Mouse (Mus musculus): ENCODE measurements around the gene Eva1b. TPM values are rescaled to one million over a fixed set of nuclear protein-coding genes. Genes with fewer than 3 reads are reported as not detected.

Eva1b gene
- polyA plus RNA-seq, 1 experiment from 2014 or later = 69.4 TPM

GRCm38 (mm10) chr4:126148161-126148961, 817 bp downstream of the Eva1b start:
- Histone ChIP-seq H3K9me3 (no peaks in the 10 kb centered on the region), H3K4me1 (peaks cover 38% of the 10 kb centered on the region), H3K9ac (peak overlapping the region; percentile 68), H3K27ac (peak overlapping the region; percentile 95), H3K36me3 (0 out of 2 replicates have a peak, but pooled peaks cover 6% of the 10 kb centered on the region), H3K4me3 (peak overlapping the region; percentile 55), H3K4me2 (replicated peaks) (peak overlapping the region; percentile 92), H3K27me3 (no peaks in the 10 kb centered on the region)
- 1% methylated on average over 59 of the region's 67 CpGs for WGBS
- peak; percentile 5; the same call in 1 of the 2 replicates for ATAC-seq (ENCODE audit: insufficient number of reproducible peaks, insufficient read depth, low FRiP score, low TSS enrichment)

GRCm38 (mm10) chr4:126149041-126149676, 1.6 kb downstream of the Eva1b start:
- Histone ChIP-seq H3K9me3 (no peaks in the 10 kb centered on the region), H3K4me1 (peaks cover 38% of the 10 kb centered on the region), H3K27me3 (no peaks in the 10 kb centered on the region), H3K9ac (peak overlapping the region; percentile 68), H3K36me3 (0 out of 2 replicates have a peak, but pooled peaks cover 7% of the 10 kb centered on the region), H3K27ac (peak overlapping the region; percentile 95), H3K4me3 (peak overlapping the region; percentile 55), H3K4me2 (replicated peaks) (peak overlapping the region; percentile 92)
- no peak for ATAC-seq (ENCODE audit: insufficient number of reproducible peaks, insufficient read depth, low FRiP score, low TSS enrichment)
- WGBS = 9% methylated on average over 42 of the region's 42 CpGs

GRCm38 (mm10) chr4:126149798-126150197, 2.3 kb downstream of the Eva1b start:
- peak overlapping the region; percentile 55 for H3K4me3 ChIP-seq
- H3K4me2 ChIP-seq (replicated peaks) = peak overlapping the region; percentile 92
- peaks cover 38% of the 10 kb centered on the region for H3K4me1 ChIP-seq
- H3K27me3 ChIP-seq = no peaks in the 10 kb centered on the region
- 15% methylated on average over 10 of the region's 10 CpGs for WGBS
- H3K9me3 ChIP-seq = no peaks in the 10 kb centered on the region
- H3K9ac ChIP-seq = no peak overlapping the region
- no peak for ATAC-seq (ENCODE audit: insufficient number of reproducible peaks, insufficient read depth, low FRiP score, low TSS enrichment)
- 0 out of 2 replicates have a peak, but pooled peaks cover 7% of the 10 kb centered on the region for H3K36me3 ChIP-seq
- peak overlapping the region; percentile 95 for H3K27ac ChIP-seq

GRCm38 (mm10) chr4:126150297-126150948, 2.9 kb downstream of the Eva1b start:
- Histone ChIP-seq H3K4me2 (replicated peaks) (peak overlapping the region; percentile 92), H3K4me1 (peaks cover 41% of the 10 kb centered on the region), H3K27ac (peak overlapping the region; percentile 95), H3K36me3 (0 out of 2 replicates have a peak, but pooled peaks cover 7% of the 10 kb centered on the region), H3K9me3 (no peaks in the 10 kb centered on the region), H3K27me3 (no peaks in the 10 kb centered on the region), H3K4me3 (peak overlapping the region; percentile 55), H3K9ac (peak overlapping the region; percentile 2; the same call in 1 of the 2 replicates)
- WGBS = 20% methylated on average over 16 of the region's 16 CpGs
- ATAC-seq (ENCODE audit: insufficient number of reproducible peaks, insufficient read depth, low FRiP score, low TSS enrichment) = peak; percentile 93

- ATAC-seq (ENCODE audit: insufficient number of reproducible peaks, insufficient read depth, low FRiP score, low TSS enrichment) = no peak
- H3K27ac ChIP-seq = peak overlapping the region; percentile 95
- H3K9me3 ChIP-seq = no peaks in the 10 kb centered on the region
- H3K36me3 ChIP-seq = 0 out of 2 replicates have a peak, but pooled peaks cover 7% of the 10 kb centered on the region
- H3K4me1 ChIP-seq = peaks cover 46% of the 10 kb centered on the region
- peak overlapping the region; percentile 55 for H3K4me3 ChIP-seq
- H3K27me3 ChIP-seq = no peaks in the 10 kb centered on the region
- peak overlapping the region; percentile 2; the same call in 1 of the 2 replicates for H3K9ac ChIP-seq
- H3K4me2 ChIP-seq (replicated peaks) = peak overlapping the region; percentile 92
- 24% methylated on average over 6 of the region's 6 CpGs for WGBS
These were observed 3.4 kb downstream of the Eva1b start for GRCm38 (mm10) chr4:126150949-126151320.

GRCm38 (mm10) chr4:126151701-126152440, 4.3 kb downstream of the Eva1b start:
- Histone ChIP-seq H3K9ac (0 out of 2 replicates have a peak overlapping the region, but pooled peaks have one; percentile 11), H3K4me2 (replicated peaks) (no peak overlapping the region), H3K4me1 (peaks cover 46% of the 10 kb centered on the region), H3K27ac (peak overlapping the region; percentile 95; the same call in 1 of the 2 replicates), H3K27me3 (no peaks in the 10 kb centered on the region), H3K9me3 (no peaks in the 10 kb centered on the region), H3K36me3 (0 out of 2 replicates have a peak, but pooled peaks cover 7% of the 10 kb centered on the region), H3K4me3 (no peak overlapping the region)
- 81% methylated on average over 16 of the region's 16 CpGs for WGBS
- ATAC-seq (ENCODE audit: insufficient number of reproducible peaks, insufficient read depth, low FRiP score, low TSS enrichment) = no peak

GRCm38 (mm10) chr4:126152864-126153263, 5.3 kb downstream of the Eva1b start:
- no peak overlapping the region for H3K9ac ChIP-seq
- no peak overlapping the region for H3K27ac ChIP-seq
- no peak overlapping the region for H3K4me2 ChIP-seq (replicated peaks)
- 0 out of 2 replicates have a peak, but pooled peaks cover 7% of the 10 kb centered on the region for H3K36me3 ChIP-seq
- peaks cover 40% of the 10 kb centered on the region for H3K4me1 ChIP-seq
- H3K27me3 ChIP-seq = no peaks in the 10 kb centered on the region
- H3K4me3 ChIP-seq = no peak overlapping the region
- 59% methylated on average over 14 of the region's 14 CpGs for whole genome bisulfite sequencing
- ATAC-seq (ENCODE audit: insufficient number of reproducible peaks, insufficient read depth, low FRiP score, low TSS enrichment) = no peak
- no peaks in the 10 kb centered on the region for H3K9me3 ChIP-seq

GRCm38 (mm10) chr4:126155183-126155582, 7.6 kb downstream of the Eva1b start:
- Histone ChIP-seq H3K27ac (peak overlapping the region; percentile 90), H3K36me3 (0 out of 2 replicates have a peak, but pooled peaks cover 7% of the 10 kb centered on the region), H3K27me3 (no peaks in the 10 kb centered on the region), H3K9me3 (no peaks in the 10 kb centered on the region), H3K4me1 (peaks cover 24% of the 10 kb centered on the region), H3K4me2 (replicated peaks) (no peak overlapping the region), H3K4me3 (no peak overlapping the region), H3K9ac (no peak overlapping the region)
- whole genome bisulfite sequencing = 43% methylated on average over 4 of the region's 4 CpGs
- ATAC-seq (ENCODE audit: insufficient number of reproducible peaks, insufficient read depth, low FRiP score, low TSS enrichment) = no peak

- Histone ChIP-seq H3K4me3 (no peak overlapping the region), H3K27ac (peak overlapping the region; percentile 90), H3K9me3 (no peaks in the 10 kb centered on the region), H3K36me3 (0 out of 2 replicates have a peak, but pooled peaks cover 7% of the 10 kb centered on the region), H3K27me3 (no peaks in the 10 kb centered on the region), H3K4me1 (peaks cover 19% of the 10 kb centered on the region), H3K4me2 (replicated peaks) (no peak overlapping the region), H3K9ac (no peak overlapping the region)
- 44% methylated on average over 2 of the region's 2 CpGs for WGBS
- peak; percentile 12; the same call in 1 of the 2 replicates for ATAC-seq (ENCODE audit: insufficient number of reproducible peaks, insufficient read depth, low FRiP score, low TSS enrichment)
These were observed 8.3 kb downstream of the Eva1b start for GRCm38 (mm10) chr4:126155869-126156268.

- no peak overlapping the region for H3K4me3 ChIP-seq
- ATAC-seq (ENCODE audit: insufficient number of reproducible peaks, insufficient read depth, low FRiP score, low TSS enrichment) = no peak
- no peak overlapping the region for H3K9ac ChIP-seq
- H3K9me3 ChIP-seq = no peaks in the 10 kb centered on the region
- WGBS = 63% methylated on average over 5 of the region's 5 CpGs
- no peak overlapping the region for H3K4me2 ChIP-seq (replicated peaks)
- no peak overlapping the region for H3K27ac ChIP-seq
- peaks cover 12% of the 10 kb centered on the region for H3K4me1 ChIP-seq
- 0 out of 2 replicates have a peak, but pooled peaks cover 7% of the 10 kb centered on the region for H3K36me3 ChIP-seq
- H3K27me3 ChIP-seq = no peaks in the 10 kb centered on the region
These were observed 9.1 kb downstream of the Eva1b start for GRCm38 (mm10) chr4:126156617-126157016.

GRCm38 (mm10) chr4:126157562-126157961, 10.0 kb downstream of the Eva1b start:
- H3K27ac ChIP-seq = no peak overlapping the region
- ATAC-seq (ENCODE audit: insufficient number of reproducible peaks, insufficient read depth, low FRiP score, low TSS enrichment) = no peak
- H3K36me3 ChIP-seq = 0 out of 2 replicates have a peak, but pooled peaks cover 4% of the 10 kb centered on the region
- no peaks in the 10 kb centered on the region for H3K9me3 ChIP-seq
- no peaks in the 10 kb centered on the region for H3K27me3 ChIP-seq
- peaks cover 12% of the 10 kb centered on the region for H3K4me1 ChIP-seq
- no peak overlapping the region for H3K4me3 ChIP-seq
- H3K4me2 ChIP-seq (replicated peaks) = no peak overlapping the region
- H3K9ac ChIP-seq = no peak overlapping the region
- 90% methylated on average over 6 of the region's 6 CpGs for WGBS

All from embryonic facial prominence, embryonic 12.5 days (tissue).